Mouse (Mus musculus): ENCODE measurements at regions not wholly inside any gene's neighbourhood (a gene's known extent, or its start where the extent isn't known, plus 50 kb on each side); places are given as distances from the start of the nearest gene placed in this dataset.

- ChIA-PET CTCF (no interaction called here), POLR2A (no interaction called here)
Measured at GRCm38 (mm10) chr4:92311891-92312290, 120.3 kb upstream of the Gm12666 start.

GRCm38 (mm10) chr4:92265878-92266277 lies 74.3 kb upstream of the Gm12666 start:
- ChIA-PET POLR2A (no interaction called here), CTCF (no interaction called here)

- ChIA-PET POLR2A (interaction anchor here in 1 of 4 experiments (1.8 kb wide), 1 partner anchor 19 kb away, joined by 4 read pairs; no protein-coding TSS in a partner anchor), CTCF (no interaction called here)
Measured at GRCm38 (mm10) chr4:92246800-92247199, 55.3 kb upstream of the Gm12666 start.

Data from embryonic stem cell, embryonic (primary cell).